Mouse (Mus musculus): ENCODE data around the gene Sept10. TPM values are rescaled to one million over a fixed set of nuclear protein-coding genes. Genes with fewer than 3 reads are reported as not detected.

Gene Sept10
- 33.3 and 34.0 TPM in 2 replicates for polyA plus RNA-seq (2015; fragmentation: Nextera tagmentation; extraction: Ambion mirVana)

DNA sequence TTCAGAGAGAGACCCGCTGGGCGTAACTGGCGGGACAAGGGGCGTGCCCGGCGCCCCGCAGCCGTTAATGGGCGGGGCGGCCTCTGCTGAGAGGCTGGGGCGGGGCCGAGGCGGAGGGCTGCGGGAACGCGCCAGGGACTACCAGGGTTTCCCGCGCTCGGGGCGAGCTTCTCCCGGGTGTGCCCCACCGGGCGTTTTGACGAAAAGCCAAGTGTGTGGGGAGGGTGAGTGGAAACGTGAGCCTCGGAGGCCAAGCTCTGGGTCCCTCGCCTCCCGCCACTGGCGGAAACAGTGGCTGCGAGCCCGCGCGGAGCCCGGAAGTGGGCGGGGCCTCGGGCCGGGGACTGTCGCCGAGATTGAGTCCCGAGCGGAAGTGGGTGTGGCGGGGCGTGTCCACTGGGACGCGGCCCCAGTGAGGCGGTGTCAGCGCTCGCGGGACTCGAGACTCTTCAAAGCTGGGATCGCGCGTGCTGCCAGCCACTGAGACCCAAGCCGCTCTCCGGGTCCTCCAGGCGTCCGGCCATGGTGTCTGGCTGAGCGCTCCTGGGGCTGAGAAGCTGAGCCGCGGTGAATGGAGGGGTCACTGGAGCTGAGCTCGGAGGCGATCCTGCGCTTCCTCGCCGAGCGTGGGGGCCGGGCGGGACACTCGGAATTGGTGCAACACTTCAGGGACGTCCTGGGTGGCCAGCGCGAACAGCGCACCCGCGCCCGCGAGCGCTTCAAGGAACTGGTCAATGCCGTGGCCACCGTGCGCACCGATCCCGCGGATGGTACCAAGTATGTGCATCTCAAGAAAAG, at the start of gene Sept10, which contains the start of gene Sowahc:
Gene Sept10, minus strand, starts transcription at position 375 of the 798 bp plus-strand sequence.
Gene Sowahc, plus strand, starts transcription at position 481 of the 798 bp plus-strand sequence.
- H3K36me3 ChIP-seq (ENCODE audit: poor library complexity, severe bottlenecking) = no peaks in the 10 kb centered on the region
- no peaks in the 10 kb centered on the region for H3K27me3 ChIP-seq
- H3K9me3 ChIP-seq (replicated peaks) = no peaks in the 10 kb centered on the region
- WGBS = under 1% methylated on average over 83 of the region's 84 CpGs
- H3K4me2 ChIP-seq = peak within 1 kb of the TSS; percentile 100
- peak within 1 kb of the TSS; percentile 86 for H3K9ac ChIP-seq
- peak within 1 kb of the TSS; percentile 58 for H3K4me3 ChIP-seq
- peak; percentile 97 for ATAC-seq
- peaks cover 30% of the 10 kb centered on the region for H3K4me1 ChIP-seq
- H3K27ac ChIP-seq = peak within 1 kb of the TSS; percentile 93

DNA sequence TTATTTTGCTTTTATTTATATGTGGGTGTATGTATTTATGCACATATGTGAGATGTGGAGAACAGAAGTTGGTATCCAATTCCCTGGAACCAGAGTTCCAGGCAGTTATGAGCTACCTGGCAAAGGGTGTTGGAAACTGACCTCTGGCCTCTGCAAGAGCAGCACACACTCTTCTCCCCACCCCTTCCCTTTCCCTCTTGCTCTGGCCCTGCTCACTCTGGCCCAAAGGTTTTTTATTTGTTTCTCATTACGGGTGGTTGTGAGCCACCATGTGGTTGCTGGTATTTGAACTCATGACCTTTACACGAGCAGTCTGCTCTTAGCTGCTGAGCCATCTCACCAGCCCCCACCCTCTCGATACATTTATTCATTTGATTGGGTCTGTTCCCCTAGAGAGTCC, 47.1 kb upstream of the Sept10 start:
- H3K4me1 ChIP-seq = no peaks in the 10 kb centered on the region
- H3K9me3 ChIP-seq (replicated peaks) = no peaks in the 10 kb centered on the region
- no peaks in the 10 kb centered on the region for H3K36me3 ChIP-seq (ENCODE audit: poor library complexity, severe bottlenecking)
- no peak overlapping the region for H3K9ac ChIP-seq
- H3K4me3 ChIP-seq = no peak overlapping the region
- H3K27me3 ChIP-seq = no peaks in the 10 kb centered on the region
- WGBS = 69% methylated on average over 3 of the region's 3 CpGs
- H3K4me2 ChIP-seq = no peak overlapping the region
- ATAC-seq = no peak
- H3K27ac ChIP-seq = no peak overlapping the region

DNA sequence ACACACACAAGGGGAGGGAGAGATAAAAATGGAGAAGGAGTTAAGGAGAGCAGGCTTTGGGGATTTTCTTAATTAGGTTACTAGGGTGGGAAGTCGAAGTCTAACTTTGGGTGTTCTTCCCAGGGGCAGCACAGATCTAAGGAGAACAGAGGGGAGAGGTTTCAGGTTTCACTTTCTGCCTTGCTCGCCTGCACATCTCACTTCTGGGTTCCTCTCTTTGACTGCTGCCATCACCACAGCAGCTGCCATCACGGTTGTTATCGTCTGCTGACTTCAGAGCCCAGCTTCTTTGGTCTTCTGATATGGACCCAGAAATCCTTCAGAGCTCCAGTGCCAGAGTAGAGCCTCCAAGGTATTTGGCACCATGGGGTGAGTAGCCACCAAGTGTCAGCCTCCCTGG, 46.5 kb upstream of the Sept10 start:
- Histone ChIP-seq H3K4me2 (no peak overlapping the region), H3K36me3 (ENCODE audit: poor library complexity, severe bottlenecking) (no peaks in the 10 kb centered on the region), H3K9ac (no peak overlapping the region), H3K9me3 (replicated peaks) (no peaks in the 10 kb centered on the region), H3K4me1 (no peaks in the 10 kb centered on the region), H3K27me3 (no peaks in the 10 kb centered on the region), H3K27ac (no peak overlapping the region), H3K4me3 (no peak overlapping the region)
- ATAC-seq = no peak
- WGBS = 56% methylated on average over 4 of the region's 4 CpGs

DNA sequence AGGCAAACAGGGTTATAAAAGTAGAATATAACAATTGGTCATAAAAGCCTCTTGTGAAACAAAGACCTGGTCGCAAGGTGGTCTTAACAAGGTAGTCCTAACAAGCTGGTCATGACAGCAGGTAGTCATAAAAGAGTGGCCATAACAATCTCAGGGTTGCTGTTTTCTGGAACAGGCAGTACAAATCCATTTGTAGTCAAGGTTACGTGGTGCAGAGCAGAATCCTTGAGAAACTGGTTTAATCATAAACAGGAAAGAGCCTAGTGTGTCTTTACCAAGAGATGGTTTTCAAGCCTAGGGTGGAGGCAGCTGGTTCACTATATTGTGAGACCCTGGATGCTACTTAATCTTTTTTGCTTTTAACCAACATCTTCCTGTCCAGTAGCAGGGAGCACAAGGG, 45.6 kb upstream of the Sept10 start:
- Histone ChIP-seq H3K36me3 (ENCODE audit: poor library complexity, severe bottlenecking) (no peaks in the 10 kb centered on the region), H3K9ac (no peak overlapping the region), H3K4me2 (no peak overlapping the region), H3K9me3 (replicated peaks) (no peaks in the 10 kb centered on the region), H3K27me3 (no peaks in the 10 kb centered on the region), H3K4me3 (no peak overlapping the region), H3K27ac (no peak overlapping the region), H3K4me1 (peaks cover 2% of the 10 kb centered on the region; the same call in 1 of the 2 replicates)
- no peak for ATAC-seq
- 93% methylated on average over 2 of the region's 2 CpGs for WGBS

DNA sequence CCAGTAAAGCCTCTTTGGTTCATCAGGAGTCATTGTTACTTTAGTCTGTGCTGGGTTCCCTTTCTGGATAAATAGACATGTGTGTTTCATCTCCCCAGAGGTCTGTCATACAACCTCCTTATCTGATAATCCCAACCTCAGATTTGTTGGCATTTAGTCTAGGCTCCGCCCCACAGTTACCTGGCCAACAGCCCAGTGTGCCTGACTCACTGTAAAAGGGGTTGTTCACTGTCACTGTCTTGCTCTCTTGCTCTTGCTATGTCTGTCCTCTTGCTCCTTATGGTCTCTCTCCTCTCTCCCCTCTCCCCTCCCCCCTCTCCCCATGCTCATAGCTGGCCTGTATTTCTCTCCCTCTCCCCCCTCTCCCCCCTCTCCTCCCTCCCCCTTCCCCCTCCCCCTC, 44.5 kb upstream of the Sept10 start:
- Histone ChIP-seq H3K4me2 (no peak overlapping the region), H3K27ac (no peak overlapping the region), H3K36me3 (ENCODE audit: poor library complexity, severe bottlenecking) (no peaks in the 10 kb centered on the region), H3K4me1 (peaks cover 6% of the 10 kb centered on the region; the same call in 1 of the 2 replicates), H3K4me3 (no peak overlapping the region), H3K9ac (no peak overlapping the region), H3K9me3 (replicated peaks) (no peaks in the 10 kb centered on the region), H3K27me3 (no peaks in the 10 kb centered on the region)
- 91% methylated on average over 1 of the region's 1 CpGs for WGBS
- ATAC-seq = no peak

DNA sequence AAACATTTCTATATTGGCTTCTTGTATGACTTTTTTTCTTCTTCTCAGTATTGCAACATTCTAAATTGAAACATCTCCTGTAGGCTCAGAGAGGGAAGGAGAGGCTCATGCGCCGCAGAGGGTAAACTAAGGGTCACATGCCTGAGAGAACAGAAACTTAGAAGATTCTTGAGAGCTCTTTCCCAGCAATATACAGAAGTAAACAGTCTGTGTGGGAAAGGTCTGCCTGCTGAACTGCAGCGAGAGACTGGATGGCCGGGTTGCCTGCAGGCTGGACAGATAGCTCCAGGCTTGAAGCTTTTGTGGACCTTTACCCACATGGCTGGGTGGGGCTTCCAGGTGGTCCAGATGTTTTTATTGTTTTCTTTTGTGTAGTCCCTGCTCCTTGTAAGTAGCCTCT, 44.0 kb upstream of the Sept10 start:
- no peaks in the 10 kb centered on the region for H3K9me3 ChIP-seq (replicated peaks)
- no peaks in the 10 kb centered on the region for H3K27me3 ChIP-seq
- ATAC-seq = no peak
- WGBS = 77% methylated on average over 4 of the region's 4 CpGs
- H3K27ac ChIP-seq = no peak overlapping the region
- H3K36me3 ChIP-seq (ENCODE audit: poor library complexity, severe bottlenecking) = no peaks in the 10 kb centered on the region
- H3K9ac ChIP-seq = no peak overlapping the region
- H3K4me2 ChIP-seq = no peak overlapping the region
- H3K4me1 ChIP-seq = peaks cover 6% of the 10 kb centered on the region; the same call in 1 of the 2 replicates
- no peak overlapping the region for H3K4me3 ChIP-seq

DNA sequence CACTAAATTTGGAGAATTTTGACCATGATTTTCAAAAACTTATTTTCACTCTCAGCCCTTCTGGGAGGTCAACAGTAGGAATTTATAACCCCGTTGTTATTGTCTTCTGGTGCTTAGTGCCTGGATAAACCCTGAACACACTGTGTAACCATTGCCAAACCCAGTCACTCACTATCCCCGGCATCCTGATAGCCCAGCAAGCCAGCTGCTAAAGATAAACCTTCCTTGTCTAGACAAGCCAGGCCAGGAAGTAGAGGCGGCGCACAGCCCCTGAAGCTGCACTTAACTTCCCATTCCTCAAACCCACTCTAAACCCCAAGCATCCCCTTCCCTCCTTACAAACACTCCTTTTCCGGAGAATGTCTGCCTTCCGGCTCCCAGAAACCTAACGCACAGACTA, 43.4 kb upstream of the Sept10 start:
- H3K4me3 ChIP-seq = no peak overlapping the region
- peaks cover 6% of the 10 kb centered on the region; the same call in 1 of the 2 replicates for H3K4me1 ChIP-seq
- WGBS = 86% methylated on average over 7 of the region's 7 CpGs
- no peak overlapping the region for H3K27ac ChIP-seq
- no peaks in the 10 kb centered on the region for H3K27me3 ChIP-seq
- no peak for ATAC-seq
- no peaks in the 10 kb centered on the region for H3K36me3 ChIP-seq (ENCODE audit: poor library complexity, severe bottlenecking)
- H3K4me2 ChIP-seq = no peak overlapping the region
- no peak overlapping the region for H3K9ac ChIP-seq
- no peaks in the 10 kb centered on the region for H3K9me3 ChIP-seq (replicated peaks)

DNA sequence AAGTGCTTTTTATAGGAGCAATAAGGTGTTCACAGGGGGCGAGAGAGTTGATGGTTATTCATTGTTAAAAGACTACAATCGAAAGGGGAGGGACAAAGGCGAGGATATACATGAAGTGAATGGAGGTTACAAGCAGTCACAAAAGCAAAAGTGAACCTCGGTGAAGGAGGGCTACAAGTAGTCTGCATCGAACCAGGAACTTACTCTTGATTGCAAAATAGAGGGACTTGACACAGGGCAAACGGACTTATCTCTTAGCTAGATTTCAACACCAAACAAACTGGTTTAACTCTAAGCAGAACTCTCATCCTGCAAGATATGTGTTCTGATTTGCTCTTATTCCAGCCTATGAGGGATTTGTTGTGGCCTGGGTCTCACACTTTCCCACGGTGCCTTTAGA, 41.3 kb upstream of the Sept10 start:
- Histone ChIP-seq H3K4me2 (no peak overlapping the region), H3K9ac (no peak overlapping the region), H3K27me3 (no peaks in the 10 kb centered on the region), H3K9me3 (replicated peaks) (no peaks in the 10 kb centered on the region), H3K27ac (no peak overlapping the region), H3K4me1 (peaks cover 6% of the 10 kb centered on the region; the same call in 1 of the 2 replicates), H3K36me3 (ENCODE audit: poor library complexity, severe bottlenecking) (no peaks in the 10 kb centered on the region), H3K4me3 (no peak overlapping the region)
- ATAC-seq = no peak
- WGBS = 65% methylated on average over 7 of the region's 7 CpGs

DNA sequence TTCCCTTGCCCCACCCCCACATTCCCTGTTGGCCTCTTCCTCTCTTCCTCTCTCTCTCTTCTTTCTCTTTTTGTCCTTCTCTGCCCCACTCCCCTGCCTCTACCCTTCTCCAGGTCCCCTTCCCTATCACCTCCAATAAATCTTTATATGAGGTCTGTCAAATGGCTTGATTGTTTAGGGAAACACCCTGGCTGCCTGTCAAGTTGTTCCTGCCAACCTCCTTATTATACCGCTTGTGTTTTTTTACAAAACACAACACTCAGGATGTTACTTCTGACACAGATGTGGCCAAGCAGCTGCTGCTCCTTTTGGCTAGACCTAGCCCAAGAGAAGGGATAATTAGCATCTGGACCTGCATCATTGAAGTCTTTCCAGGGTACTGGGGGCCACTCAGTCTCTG, 40.4 kb upstream of the Sept10 start:
- 68% methylated on average over 1 of the region's 1 CpGs for WGBS
- Histone ChIP-seq H3K4me3 (no peak overlapping the region), H3K9me3 (replicated peaks) (no peaks in the 10 kb centered on the region), H3K27me3 (no peaks in the 10 kb centered on the region), H3K27ac (no peak overlapping the region), H3K4me1 (peaks cover 6% of the 10 kb centered on the region; the same call in 1 of the 2 replicates), H3K36me3 (ENCODE audit: poor library complexity, severe bottlenecking) (no peaks in the 10 kb centered on the region), H3K4me2 (no peak overlapping the region), H3K9ac (no peak overlapping the region)
- ATAC-seq = no peak

DNA sequence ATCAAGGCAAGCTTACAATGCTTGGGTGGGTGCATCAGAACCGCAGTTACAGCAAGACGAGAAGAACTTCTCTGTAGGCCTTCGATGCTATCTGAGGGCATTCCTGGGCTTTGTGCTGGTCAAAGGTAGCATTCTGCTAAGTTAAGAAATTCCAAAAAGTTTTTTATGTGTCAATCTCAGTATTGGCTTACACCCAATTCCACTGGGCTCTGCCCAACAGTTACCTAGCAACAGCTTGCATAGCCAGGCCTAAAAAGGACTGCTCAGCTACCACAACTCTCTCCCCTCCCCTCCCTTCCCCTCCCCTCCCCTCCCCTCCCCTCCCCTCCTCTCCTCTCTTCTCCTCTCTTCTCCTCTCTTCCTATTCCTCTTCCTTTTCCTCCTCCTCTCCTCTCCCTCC, 40.0 kb upstream of the Sept10 start:
- no peak overlapping the region for H3K27ac ChIP-seq
- 56% methylated on average over 3 of the region's 3 CpGs for WGBS
- no peaks in the 10 kb centered on the region for H3K36me3 ChIP-seq (ENCODE audit: poor library complexity, severe bottlenecking)
- ATAC-seq = peak; percentile 50; the same call in 1 of the 2 replicates
- no peak overlapping the region for H3K4me2 ChIP-seq
- H3K4me3 ChIP-seq = no peak overlapping the region
- H3K9me3 ChIP-seq (replicated peaks) = no peaks in the 10 kb centered on the region
- no peak overlapping the region for H3K9ac ChIP-seq
- no peaks in the 10 kb centered on the region for H3K27me3 ChIP-seq
- peaks cover 6% of the 10 kb centered on the region; the same call in 1 of the 2 replicates for H3K4me1 ChIP-seq

DNA sequence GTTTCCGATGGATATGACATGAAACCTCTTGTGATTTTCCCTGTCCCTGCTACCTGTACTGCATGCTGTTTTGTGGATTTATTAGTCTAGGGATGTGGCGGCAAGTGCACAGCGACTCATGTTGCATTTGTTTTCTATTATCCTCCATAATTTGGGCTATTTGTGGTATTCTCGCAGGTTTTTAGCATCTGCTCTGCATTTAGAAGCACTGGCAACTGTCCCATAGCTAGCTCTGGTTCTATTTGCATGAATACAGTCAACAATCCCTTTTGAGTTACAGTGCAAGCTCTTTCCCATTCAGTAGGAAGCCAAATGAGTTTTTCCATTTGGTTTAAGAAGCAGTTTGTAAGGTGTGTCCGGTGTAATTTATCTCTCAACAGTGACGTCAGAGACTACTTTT, 37.9 kb upstream of the Sept10 start:
- no peak overlapping the region for H3K27ac ChIP-seq
- no peaks in the 10 kb centered on the region for H3K36me3 ChIP-seq (ENCODE audit: poor library complexity, severe bottlenecking)
- H3K4me2 ChIP-seq = no peak overlapping the region
- no peak overlapping the region for H3K9ac ChIP-seq
- 85% methylated on average over 6 of the region's 6 CpGs for WGBS
- no peak for ATAC-seq
- H3K4me1 ChIP-seq = peaks cover 6% of the 10 kb centered on the region; the same call in 1 of the 2 replicates
- H3K4me3 ChIP-seq = no peak overlapping the region
- H3K9me3 ChIP-seq (replicated peaks) = no peaks in the 10 kb centered on the region
- no peaks in the 10 kb centered on the region for H3K27me3 ChIP-seq

DNA sequence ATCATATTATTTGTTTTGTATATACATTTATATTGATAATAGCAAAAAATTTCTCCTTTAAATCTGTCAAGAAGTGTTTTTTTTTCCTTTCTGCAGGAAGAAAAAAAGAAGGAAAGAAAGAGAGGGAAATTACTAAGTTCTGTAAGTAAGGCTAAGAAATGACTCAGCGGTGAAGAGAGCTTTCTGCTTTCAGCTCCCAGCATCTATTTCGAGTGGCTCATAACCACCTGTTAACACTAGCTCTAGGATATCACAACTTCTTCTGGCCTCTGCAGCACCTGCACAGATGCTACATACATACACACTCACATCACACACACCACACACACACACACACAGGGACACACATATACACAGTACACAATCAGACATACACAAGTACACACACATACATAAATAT, 34.9 kb upstream of the Sept10 start:
- Histone ChIP-seq H3K4me3 (no peak overlapping the region), H3K36me3 (ENCODE audit: poor library complexity, severe bottlenecking) (no peaks in the 10 kb centered on the region), H3K27ac (no peak overlapping the region), H3K27me3 (no peaks in the 10 kb centered on the region), H3K9me3 (replicated peaks) (no peaks in the 10 kb centered on the region), H3K9ac (no peak overlapping the region), H3K4me1 (no peaks in the 10 kb centered on the region), H3K4me2 (no peak overlapping the region)
- no peak for ATAC-seq
- 96% methylated on average over 2 of the region's 2 CpGs for WGBS

Data from forebrain, embryonic 13.5 days (tissue).